Mouse (Mus musculus) embryonic facial prominence, embryonic 15.5 days (tissue): ENCODE data around the gene Ptprj. TPM values are rescaled to one million over a fixed set of nuclear protein-coding genes. Genes with fewer than 3 reads are reported as not detected.

ENCODE experiments used
- ATAC-seq: fragments of 200-750 bp; cut with Nextera tagmentation; 2 replicates; pipeline ENCODE4 v1.8.0; 2017; ENCODE audit warnings: low read depth, moderate TSS enrichment; ENCODE audit not compliant: insufficient number of reproducible peaks, low FRiP score, low TSS enrichment
- H3K27ac ChIP-seq: fragments of 300-500 bp; sonication (generic); replicated peaks from 2 replicates; pipeline ENCODE4 v1.5.1; 2015; ENCODE audit warnings: mild to moderate bottlenecking, inconsistent platforms
- H3K27me3 ChIP-seq: fragments of 300-500 bp; sonication (generic); 2 replicates; pipeline ENCODE4 v1.6.1; 2015; ENCODE audit warnings: inconsistent platforms
- H3K36me3 ChIP-seq: fragments of 300-500 bp; sonication (generic); 2 replicates; pipeline ENCODE4 v1.6.1; 2015; ENCODE audit warnings: mild to moderate bottlenecking, inconsistent platforms
- H3K4me1 ChIP-seq: fragments of 300-500 bp; sonication (generic); 2 replicates; pipeline ENCODE4 v1.6.1; 2015; ENCODE audit warnings: inconsistent platforms
- H3K4me2 ChIP-seq: fragments of 300-500 bp; sonication (generic); replicated peaks from 2 replicates; pipeline ENCODE4 v1.6.1; 2015; ENCODE audit warnings: mild to moderate bottlenecking, inconsistent platforms
- H3K4me3 ChIP-seq: fragments of 300-500 bp; sonication (generic); replicated peaks from 2 replicates; pipeline ENCODE4 v1.5.1; 2015; ENCODE audit warnings: mild to moderate bottlenecking, inconsistent platforms
- H3K9ac ChIP-seq: fragments of 300-500 bp; sonication (generic); 2 replicates; pipeline ENCODE4 v1.6.1; 2015; ENCODE audit warnings: inconsistent platforms
- H3K9me3 ChIP-seq: fragments of 300-500 bp; sonication (generic); replicated peaks from 2 replicates; pipeline ENCODE4 v1.6.1; 2016; ENCODE audit warnings: inconsistent platforms
- WGBS: fragments of 180-500 bp; shearing (Covaris S2); methylation state at CpG from one replicate; pipeline ENCODE4 v1.1.7; 2015; 5-methylcytosine and 5-hydroxymethylcytosine counted together
- polyA plus RNA-seq: library from polyadenylated mRNA; unstranded; fragments of >200 nt; fragmentation: Nextera tagmentation; extraction: Ambion mirVana; gene quantifications from 2 replicates; pipeline ENCODE4 v1.2.1, GENCODE M21; 2015

Ptprj gene
- polyA plus RNA-seq, 1 experiment from 2014 or later = 2.7 TPM

DNA sequence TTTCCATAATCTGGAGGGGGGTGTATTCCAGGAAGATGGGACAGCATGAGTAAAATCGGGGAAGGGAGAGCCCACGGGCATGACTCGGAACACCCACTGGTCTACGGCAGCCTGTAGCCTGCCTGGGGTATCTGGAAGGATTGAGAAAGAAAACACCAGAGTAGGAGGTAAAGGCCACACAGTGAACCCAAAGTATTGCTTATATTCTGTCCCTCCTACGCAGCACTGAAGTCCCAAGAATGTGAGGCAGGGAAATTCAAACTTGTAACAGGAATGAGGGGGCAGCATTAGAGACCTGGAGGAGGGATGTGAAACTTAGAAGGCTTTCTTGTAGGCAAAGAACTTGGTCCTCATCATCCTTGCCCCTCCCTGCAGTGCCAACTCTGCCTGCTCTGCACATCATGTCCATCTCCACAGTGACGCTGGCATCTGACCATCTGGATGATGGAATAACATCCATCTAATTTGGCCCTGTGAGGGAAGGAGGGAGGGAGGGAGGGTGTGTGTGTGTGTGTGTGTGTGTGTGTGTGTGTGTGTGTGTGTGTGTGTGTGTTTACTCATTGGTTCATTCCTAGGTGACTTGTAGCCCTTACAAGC lies 37.2 kb downstream of the Ptprj start:
- 88% methylated on average over 6 of the region's 6 CpGs for WGBS
- no peak overlapping the region for H3K4me3 ChIP-seq
- 0 out of 2 replicates have a peak, but pooled peaks cover 4% of the 10 kb centered on the region for H3K4me1 ChIP-seq
- H3K36me3 ChIP-seq = no peaks in the 10 kb centered on the region
- no peak overlapping the region for H3K4me2 ChIP-seq
- H3K9ac ChIP-seq = no peak overlapping the region
- no peaks in the 10 kb centered on the region for H3K9me3 ChIP-seq
- ATAC-seq = no peak
- no peaks in the 10 kb centered on the region for H3K27me3 ChIP-seq
- H3K27ac ChIP-seq = no peak overlapping the region

DNA sequence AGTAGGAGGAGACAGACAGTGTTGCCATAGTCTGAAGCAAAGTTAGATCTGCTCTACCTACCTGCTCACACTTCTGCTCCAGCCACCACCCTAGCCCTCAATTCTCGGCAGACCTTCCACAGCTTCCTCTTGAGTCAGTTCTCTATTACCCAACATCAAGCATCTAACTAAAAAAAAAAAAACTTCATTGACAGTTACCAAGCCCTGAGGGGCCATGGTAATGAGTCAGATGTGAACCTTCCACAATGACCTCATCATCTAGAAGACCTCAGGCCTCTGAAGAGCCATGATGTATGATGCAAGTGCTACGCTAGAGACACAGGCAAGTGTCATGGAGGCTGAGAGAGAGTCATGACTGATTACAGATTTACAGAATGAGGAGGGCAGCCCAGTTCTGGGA lies 37.8 kb downstream of the Ptprj start:
- Histone ChIP-seq H3K27ac (no peak overlapping the region), H3K4me3 (no peak overlapping the region), H3K4me2 (no peak overlapping the region), H3K36me3 (no peaks in the 10 kb centered on the region), H3K9ac (no peak overlapping the region), H3K27me3 (no peaks in the 10 kb centered on the region), H3K9me3 (no peaks in the 10 kb centered on the region), H3K4me1 (0 out of 2 replicates have a peak, but pooled peaks cover 4% of the 10 kb centered on the region)
- ATAC-seq = no peak
- WGBS = 67% methylated on average over 2 of the region's 2 CpGs

DNA sequence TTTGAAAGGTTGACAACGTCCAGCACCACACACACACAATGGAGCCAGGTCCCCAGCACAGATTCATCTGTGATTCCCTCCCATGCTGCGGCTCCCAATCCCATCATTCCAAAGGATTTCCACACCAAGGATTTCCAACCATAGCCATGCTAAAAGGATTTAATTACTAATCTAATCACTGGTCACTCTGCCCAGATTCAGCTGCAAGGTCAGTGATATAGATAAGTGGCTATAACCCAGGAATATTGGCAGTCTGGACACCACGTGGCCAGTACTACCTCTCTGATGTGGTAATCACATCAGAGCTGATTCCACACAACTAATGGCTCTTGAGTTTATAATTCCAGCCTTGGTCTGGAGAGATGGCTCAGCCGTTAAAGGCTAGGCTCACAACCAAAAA lies 41.2 kb downstream of the Ptprj start:
- Histone ChIP-seq H3K9me3 (no peaks in the 10 kb centered on the region), H3K4me2 (no peak overlapping the region), H3K4me3 (no peak overlapping the region), H3K4me1 (peaks cover 3% of the 10 kb centered on the region; the same call in 1 of the 2 replicates), H3K27me3 (no peaks in the 10 kb centered on the region), H3K27ac (no peak overlapping the region), H3K9ac (no peak overlapping the region), H3K36me3 (no peaks in the 10 kb centered on the region)
- WGBS = 85% methylated on average over 4 of the region's 4 CpGs
- no peak for ATAC-seq

DNA sequence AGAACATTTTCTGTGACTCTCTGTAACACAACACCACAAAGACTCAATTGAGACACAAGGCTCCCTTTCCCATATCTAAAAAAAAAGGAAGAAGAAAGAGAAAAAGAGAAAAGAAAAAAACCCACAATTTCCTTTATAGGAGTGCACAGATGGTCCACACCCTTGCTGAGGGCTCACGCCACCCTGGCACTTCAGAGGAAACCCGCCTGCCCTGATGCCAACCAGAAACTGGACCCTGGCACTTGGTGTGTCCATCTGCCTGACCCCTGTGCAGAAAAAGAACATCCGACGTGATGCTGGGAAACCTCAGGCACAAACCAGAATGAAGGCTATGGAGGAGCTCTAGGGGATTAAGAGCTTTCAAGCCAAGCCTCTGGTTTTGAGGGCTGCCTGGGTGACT lies 43.2 kb downstream of the Ptprj start:
- no peak overlapping the region for H3K4me3 ChIP-seq
- H3K4me2 ChIP-seq = no peak overlapping the region
- 74% methylated on average over 4 of the region's 4 CpGs for WGBS
- peaks cover 3% of the 10 kb centered on the region; the same call in 1 of the 2 replicates for H3K4me1 ChIP-seq
- no peaks in the 10 kb centered on the region for H3K9me3 ChIP-seq
- no peaks in the 10 kb centered on the region for H3K27me3 ChIP-seq
- ATAC-seq = no peak
- H3K9ac ChIP-seq = no peak overlapping the region
- H3K27ac ChIP-seq = no peak overlapping the region
- H3K36me3 ChIP-seq = no peaks in the 10 kb centered on the region

DNA sequence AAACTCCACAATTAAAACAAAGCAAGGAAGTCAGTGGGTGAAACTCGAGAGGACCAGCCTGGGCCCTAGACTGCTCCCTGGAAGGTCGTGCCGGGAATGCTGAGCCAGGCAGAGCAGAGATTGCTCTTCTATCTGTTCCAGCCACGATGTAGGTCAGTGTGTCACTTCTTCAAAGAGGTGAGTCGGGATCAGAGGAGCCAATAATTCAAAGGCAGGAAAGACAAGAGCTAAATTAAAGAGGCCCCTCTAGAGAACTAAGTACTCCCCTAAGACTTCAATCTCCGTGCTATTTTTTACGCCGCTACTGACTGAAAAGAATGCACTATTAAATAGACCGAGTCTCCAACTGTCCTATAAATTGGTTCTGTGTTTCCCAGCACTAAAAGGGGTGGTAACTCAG lies 43.9 kb downstream of the Ptprj start:
- Histone ChIP-seq H3K4me3 (no peak overlapping the region), H3K4me1 (peaks cover 3% of the 10 kb centered on the region; the same call in 1 of the 2 replicates), H3K27ac (no peak overlapping the region), H3K36me3 (no peaks in the 10 kb centered on the region), H3K9ac (no peak overlapping the region), H3K27me3 (no peaks in the 10 kb centered on the region), H3K9me3 (no peaks in the 10 kb centered on the region), H3K4me2 (no peak overlapping the region)
- 38% methylated on average over 9 of the region's 9 CpGs for WGBS
- ATAC-seq = no peak

DNA sequence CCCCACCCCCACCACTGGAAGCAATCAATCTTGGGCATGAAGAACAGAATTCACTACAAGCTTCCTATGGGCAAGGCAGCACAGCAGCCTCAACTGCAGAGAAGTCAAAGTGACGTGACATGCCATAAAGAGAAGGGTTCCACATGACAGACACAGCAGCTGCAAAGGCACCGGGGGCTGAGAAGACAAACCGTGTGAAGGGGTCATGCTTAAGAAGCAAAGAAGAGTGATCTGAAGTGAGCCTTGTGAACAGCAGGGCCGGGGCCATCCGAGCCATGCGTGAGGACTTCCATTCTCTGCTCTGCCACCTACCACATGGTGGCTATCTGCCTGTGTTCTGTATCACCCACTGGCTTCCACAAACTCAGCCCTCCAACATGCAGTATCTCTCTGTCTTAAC lies 45.7 kb downstream of the Ptprj start:
- peaks cover 3% of the 10 kb centered on the region; the same call in 1 of the 2 replicates for H3K4me1 ChIP-seq
- H3K27ac ChIP-seq = no peak overlapping the region
- H3K36me3 ChIP-seq = no peaks in the 10 kb centered on the region
- no peak for ATAC-seq
- no peaks in the 10 kb centered on the region for H3K27me3 ChIP-seq
- 81% methylated on average over 6 of the region's 6 CpGs for WGBS
- H3K4me2 ChIP-seq = no peak overlapping the region
- H3K9ac ChIP-seq = no peak overlapping the region
- no peaks in the 10 kb centered on the region for H3K9me3 ChIP-seq
- H3K4me3 ChIP-seq = no peak overlapping the region

DNA sequence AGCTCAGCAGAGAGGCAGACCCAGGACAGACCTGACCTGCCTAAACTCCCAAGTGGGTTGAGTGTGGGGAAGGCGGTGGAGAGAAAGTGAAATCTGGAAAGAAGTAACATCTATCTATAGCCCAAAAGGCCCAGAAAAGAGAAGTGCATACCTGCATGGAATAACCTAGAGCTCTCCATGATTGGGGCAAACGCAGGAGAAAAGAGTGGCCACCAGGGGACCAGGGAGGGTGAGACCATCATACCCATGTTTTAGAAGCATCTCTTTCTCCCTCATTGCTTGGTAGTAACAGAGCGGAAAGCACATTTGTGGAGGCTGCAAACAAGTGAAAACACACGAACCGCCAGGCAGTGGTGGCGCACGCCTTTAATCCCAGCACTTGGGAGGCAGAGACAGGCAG lies 46.5 kb downstream of the Ptprj start:
- Histone ChIP-seq H3K9me3 (no peaks in the 10 kb centered on the region), H3K4me3 (no peak overlapping the region), H3K9ac (no peak overlapping the region), H3K36me3 (no peaks in the 10 kb centered on the region), H3K4me2 (no peak overlapping the region), H3K27ac (no peak overlapping the region), H3K27me3 (no peaks in the 10 kb centered on the region), H3K4me1 (peaks cover 3% of the 10 kb centered on the region; the same call in 1 of the 2 replicates)
- 94% methylated on average over 7 of the region's 7 CpGs for WGBS
- no peak for ATAC-seq

DNA sequence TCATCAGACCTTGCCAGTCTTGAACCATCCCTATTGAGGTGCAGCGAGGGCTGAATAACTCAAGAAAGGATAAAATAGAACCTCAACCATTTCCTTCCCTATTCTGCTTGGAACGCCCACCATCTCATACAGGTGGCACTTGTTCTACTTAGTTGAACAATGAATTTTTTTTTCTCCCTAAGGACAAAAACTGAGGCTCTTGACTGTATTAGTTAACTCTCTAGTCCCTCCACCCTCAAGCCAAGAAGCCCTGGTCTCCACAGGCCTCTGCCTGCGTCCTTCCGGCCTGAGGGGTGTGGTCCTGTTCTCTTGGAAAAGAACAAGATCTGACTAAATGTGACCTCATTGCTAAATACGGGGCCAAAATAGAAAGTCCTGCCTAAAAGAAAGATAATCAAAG lies 48.4 kb downstream of the Ptprj start:
- no peaks in the 10 kb centered on the region for H3K27me3 ChIP-seq
- peaks cover 10% of the 10 kb centered on the region for H3K4me1 ChIP-seq
- no peaks in the 10 kb centered on the region for H3K36me3 ChIP-seq
- H3K4me3 ChIP-seq = no peak overlapping the region
- no peaks in the 10 kb centered on the region for H3K9me3 ChIP-seq
- WGBS = 85% methylated on average over 5 of the region's 5 CpGs
- H3K4me2 ChIP-seq = no peak overlapping the region
- H3K9ac ChIP-seq = no peak overlapping the region
- H3K27ac ChIP-seq = no peak overlapping the region
- ATAC-seq = no peak

DNA sequence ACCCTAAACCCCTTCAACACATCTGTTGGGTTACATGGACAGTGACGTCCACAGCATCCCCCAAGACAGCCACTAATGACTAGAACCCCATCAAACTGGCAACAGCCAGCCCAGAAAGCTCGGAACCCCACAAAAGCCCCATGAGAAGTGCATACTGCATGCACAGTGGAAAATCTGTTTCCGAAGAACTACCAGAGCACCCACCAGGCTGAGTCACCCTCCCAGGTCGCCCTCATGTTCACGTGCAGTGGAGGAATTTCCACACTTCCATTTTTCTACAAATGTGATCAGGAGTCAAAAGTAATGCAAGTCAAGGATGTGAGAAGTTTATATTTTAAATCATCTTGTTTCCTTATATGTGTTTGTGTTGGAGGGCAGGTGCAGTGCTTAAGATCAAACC lies 52.3 kb downstream of the Ptprj start:
- no peak for ATAC-seq
- no peak overlapping the region for H3K9ac ChIP-seq
- no peaks in the 10 kb centered on the region for H3K27me3 ChIP-seq
- peaks cover 22% of the 10 kb centered on the region for H3K4me1 ChIP-seq
- WGBS = 84% methylated on average over 5 of the region's 5 CpGs
- H3K4me2 ChIP-seq = no peak overlapping the region
- no peak overlapping the region for H3K4me3 ChIP-seq
- H3K9me3 ChIP-seq = no peaks in the 10 kb centered on the region
- H3K27ac ChIP-seq = no peak overlapping the region
- no peaks in the 10 kb centered on the region for H3K36me3 ChIP-seq

DNA sequence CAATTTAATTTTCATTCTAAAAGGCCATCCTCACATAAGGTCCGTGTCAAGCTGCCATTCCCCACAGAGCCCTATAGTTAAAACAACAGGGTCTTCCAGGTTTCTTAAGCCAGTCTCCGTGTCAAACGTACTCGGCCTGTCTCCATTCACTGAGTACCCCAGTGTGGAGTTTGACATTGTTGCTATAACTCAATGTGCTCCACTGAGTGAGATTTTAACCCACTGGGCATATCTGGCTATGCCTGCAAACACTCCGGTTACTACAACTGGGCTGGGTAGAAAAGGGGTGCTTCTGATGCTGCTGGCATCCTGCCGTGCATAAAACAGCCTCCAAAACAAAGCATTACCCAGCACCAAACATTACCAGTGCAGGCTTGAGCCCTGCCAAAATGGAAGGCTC lies 53.5 kb downstream of the Ptprj start:
- peak overlapping the region; percentile 77 for H3K27ac ChIP-seq
- H3K4me3 ChIP-seq = no peak overlapping the region
- H3K9ac ChIP-seq = no peak overlapping the region
- 28% methylated on average over 6 of the region's 6 CpGs for WGBS
- H3K27me3 ChIP-seq = no peaks in the 10 kb centered on the region
- H3K4me1 ChIP-seq = peaks cover 22% of the 10 kb centered on the region
- H3K4me2 ChIP-seq = 0 out of 2 replicates have a peak overlapping the region, but pooled peaks have one; percentile 4
- no peaks in the 10 kb centered on the region for H3K9me3 ChIP-seq
- H3K36me3 ChIP-seq = no peaks in the 10 kb centered on the region
- no peak for ATAC-seq

DNA sequence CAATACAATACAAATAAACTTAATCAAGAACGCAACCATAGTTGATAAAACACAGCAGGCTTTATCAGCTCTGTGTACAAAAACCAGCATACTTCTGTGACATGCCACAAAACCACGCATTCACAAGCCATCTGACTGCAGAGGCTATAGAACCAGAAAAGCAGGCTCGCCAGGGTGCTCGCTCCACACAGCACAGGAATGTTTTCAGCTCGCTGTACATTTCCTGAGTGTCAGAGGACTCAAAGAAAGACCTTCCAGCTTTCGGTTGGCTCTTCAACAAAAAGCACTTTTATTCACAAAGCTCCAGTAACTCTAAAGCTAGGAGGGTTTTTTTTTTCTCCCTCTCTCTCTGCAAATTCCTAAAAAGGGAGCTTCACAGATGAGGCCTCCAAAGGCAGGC lies 53.9 kb downstream of the Ptprj start:
- Histone ChIP-seq H3K9ac (no peak overlapping the region), H3K4me2 (0 out of 2 replicates have a peak overlapping the region, but pooled peaks have one; percentile 4), H3K27ac (peak overlapping the region; percentile 77), H3K4me1 (peaks cover 22% of the 10 kb centered on the region), H3K27me3 (no peaks in the 10 kb centered on the region), H3K4me3 (no peak overlapping the region), H3K36me3 (no peaks in the 10 kb centered on the region), H3K9me3 (no peaks in the 10 kb centered on the region)
- ATAC-seq = no peak
- WGBS = 30% methylated on average over 6 of the region's 6 CpGs

DNA sequence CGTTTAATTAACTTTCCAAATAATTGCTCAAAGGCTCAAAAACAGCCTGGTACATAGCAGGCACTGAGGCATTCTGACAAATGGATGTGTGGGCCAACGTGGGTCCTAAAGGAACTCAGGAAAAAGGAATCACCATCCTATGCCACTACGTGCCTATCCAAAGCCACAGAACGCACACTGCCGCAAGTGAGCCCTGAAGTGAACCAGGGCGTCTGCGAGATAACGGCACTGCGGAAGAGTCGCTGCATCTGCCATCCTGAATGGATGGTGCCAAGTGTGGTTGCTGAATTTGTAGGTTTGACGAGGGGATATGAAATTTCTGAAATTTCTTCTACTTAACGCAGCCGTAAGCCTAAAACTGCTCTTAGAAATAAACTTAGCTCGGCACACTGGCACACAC lies 54.6 kb downstream of the Ptprj start:
- no peak overlapping the region for H3K4me2 ChIP-seq

More for the DNA sequence above, 54.6 kb downstream of the Ptprj start:
- H3K4me3 ChIP-seq = no peak overlapping the region
- WGBS = 79% methylated on average over 14 of the region's 14 CpGs
- H3K4me1 ChIP-seq = peaks cover 22% of the 10 kb centered on the region
- no peak for ATAC-seq
- H3K36me3 ChIP-seq = no peaks in the 10 kb centered on the region
- no peaks in the 10 kb centered on the region for H3K27me3 ChIP-seq
- H3K9me3 ChIP-seq = no peaks in the 10 kb centered on the region
- no peak overlapping the region for H3K9ac ChIP-seq
- peak overlapping the region; percentile 77 for H3K27ac ChIP-seq
